Mouse (Mus musculus) midbrain, postnatal 0 days (tissue): Measurements from ENCODE around the gene Gipc3. TPM values are rescaled to one million over a fixed set of nuclear protein-coding genes. Genes with fewer than 3 reads are reported as not detected.

Experiments
- ATAC-seq: fragments of 200-750 bp; cut with Nextera tagmentation; 2 replicates; pipeline ENCODE4 v1.8.0; 2017; ENCODE audit warnings: moderate number of reproducible peaks, mild to moderate bottlenecking, moderate TSS enrichment, moderate library complexity; ENCODE audit not compliant: low FRiP score
- DNase-seq: peaks from one replicate; pipeline ENCODE4 v3.0.0-alpha.2; 2015; ENCODE audit warnings: low spot score
- H3K27ac ChIP-seq: fragments of 300-500 bp; sonication (generic); 2 replicates; pipeline ENCODE4 v1.5.1; 2014; ENCODE audit warnings: low read depth, mild to moderate bottlenecking, low read length, mixed read lengths
- H3K27me3 ChIP-seq: fragments of 300-500 bp; sonication (generic); 2 replicates; pipeline ENCODE4 v1.6.1; 2014; ENCODE audit warnings: low read length, control low read depth, mixed read lengths; ENCODE audit not compliant: insufficient read depth
- H3K36me3 ChIP-seq: fragments of 300-500 bp; sonication (generic); 2 replicates; pipeline ENCODE4 v1.6.1; 2014; ENCODE audit warnings: low read length, control low read depth, mixed read lengths; ENCODE audit not compliant: insufficient read depth
- H3K4me1 ChIP-seq: fragments of 300-500 bp; sonication (generic); 2 replicates; pipeline ENCODE4 v1.6.1; 2014; ENCODE audit warnings: mild to moderate bottlenecking, control low read depth, antibody characterized with exemption, low read length, mixed read lengths; ENCODE audit not compliant: insufficient read depth
- H3K4me2 ChIP-seq: fragments of 300-500 bp; sonication (generic); 2 replicates; pipeline ENCODE4 v1.6.1; 2014; ENCODE audit warnings: low read depth, mild to moderate bottlenecking, low read length, mixed read lengths; ENCODE audit not compliant: poor library complexity, severe bottlenecking
- H3K4me3 ChIP-seq: fragments of 300-500 bp; sonication (generic); 2 replicates; pipeline ENCODE4 v1.5.1; 2014; ENCODE audit warnings: low read depth, mild to moderate bottlenecking, low read length, moderate library complexity
- H3K9ac ChIP-seq: fragments of 300-500 bp; sonication (generic); replicated peaks from 2 replicates; pipeline ENCODE4 v1.6.1; 2014; ENCODE audit warnings: mild to moderate bottlenecking, low read length, moderate library complexity, mixed read lengths; ENCODE audit not compliant: poor library complexity, severe bottlenecking
- H3K9me3 ChIP-seq: fragments of 300-500 bp; sonication (generic); 2 replicates; pipeline ENCODE4 v1.6.1; 2016; ENCODE audit warnings: low read length, control low read depth
- CTCF ChIP-seq: IDR thresholded peaks from 2 replicates; pipeline ENCODE4 v1.5.1; 2016; ENCODE audit warnings: antibody characterized with exemption, mild to moderate bottlenecking
- WGBS: fragments of 180-500 bp; shearing (Covaris S2); extraction: QIAGEN DNeasy Blood & Tissue Kit; methylation state at CpG from one replicate; pipeline ENCODE4 v1.1.7; 2014; 5-methylcytosine and 5-hydroxymethylcytosine counted together
- polyA plus RNA-seq: library from polyadenylated mRNA; unstranded; fragments of >200 nt; fragmentation: Nextera tagmentation; extraction: Ambion mirVana; gene quantifications from 2 replicates; pipeline ENCODE4 v1.2.1, GENCODE M21; 2015
- total RNA-seq: library from RNA; depleted of rRNA; stranded (reverse); fragments of >200 nt; gene quantifications from 2 replicates; pipeline ENCODE4 v1.2.3, GENCODE M21; 2014

Gipc3 gene
- total and polyA plus RNA-seq, 2 experiments from 2014 or later = 0.16 TPM; not detected in 1

- Histone ChIP-seq H3K9ac (no peak overlapping the region), H3K27ac (no peak overlapping the region), H3K4me1 (0 out of 2 replicates have a peak, but pooled peaks cover 3% of the 10 kb centered on the region), H3K36me3 (peaks cover 60% of the 10 kb centered on the region), H3K27me3 (no peaks in the 10 kb centered on the region), H3K4me3 (no peak overlapping the region), H3K9me3 (no peaks in the 10 kb centered on the region), H3K4me2 (peak overlapping the region; percentile 4; the same call in 1 of the 2 replicates)
- DNase-seq (no peak), ATAC-seq (no peak)
- WGBS = 42% methylated on average over 16 of the region's 16 CpGs
- TF ChIP-seq CTCF = peak; percentile 62
Observed at GRCm38 (mm10) chr10:81316338-81317060, 26.6 kb downstream of the Gipc3 start.

- ATAC-seq (no peak), DNase-seq (no peak)
- peaks cover 69% of the 10 kb centered on the region for H3K36me3 ChIP-seq
- H3K27me3 ChIP-seq = no peaks in the 10 kb centered on the region
- 93% methylated on average over 16 of the region's 16 CpGs for WGBS
- no peak overlapping the region for H3K4me3 ChIP-seq
- H3K4me2 ChIP-seq = no peak overlapping the region
- H3K27ac ChIP-seq = no peak overlapping the region
- H3K9me3 ChIP-seq = no peaks in the 10 kb centered on the region
- H3K9ac ChIP-seq = no peak overlapping the region
- 0 out of 2 replicates have a peak, but pooled peaks cover 3% of the 10 kb centered on the region for H3K4me1 ChIP-seq
- no peak for TF ChIP-seq CTCF
Observed at GRCm38 (mm10) chr10:81315587-81315986, 27.5 kb downstream of the Gipc3 start.

- H3K36me3 ChIP-seq = peaks cover 83% of the 10 kb centered on the region
- no peaks in the 10 kb centered on the region for H3K9me3 ChIP-seq
- no peak overlapping the region for H3K4me2 ChIP-seq
- no peak for DNase-seq
- no peaks in the 10 kb centered on the region for H3K27me3 ChIP-seq
- H3K9ac ChIP-seq = no peak overlapping the region
- no peak for ATAC-seq
- 0 out of 2 replicates have a peak, but pooled peaks cover 2% of the 10 kb centered on the region for H3K4me1 ChIP-seq
- no peak overlapping the region for H3K27ac ChIP-seq
- no peak overlapping the region for H3K4me3 ChIP-seq
- WGBS = 81% methylated on average over 7 of the region's 7 CpGs
- TF ChIP-seq CTCF = no peak
Observed at GRCm38 (mm10) chr10:81314201-81314600, 28.9 kb downstream of the Gipc3 start.

- no peaks in the 10 kb centered on the region for H3K9me3 ChIP-seq
- no peaks in the 10 kb centered on the region for H3K4me1 ChIP-seq
- no peaks in the 10 kb centered on the region for H3K27me3 ChIP-seq
- H3K36me3 ChIP-seq = peaks cover 86% of the 10 kb centered on the region
- ATAC-seq (no peak), DNase-seq (no peak)
- no peak overlapping the region for H3K4me2 ChIP-seq
- 89% methylated on average over 13 of the region's 13 CpGs for WGBS
- no peak overlapping the region for H3K27ac ChIP-seq
- no peak overlapping the region for H3K4me3 ChIP-seq
- H3K9ac ChIP-seq = no peak overlapping the region
- no peak for TF ChIP-seq CTCF
Observed at GRCm38 (mm10) chr10:81313581-81313980, 29.5 kb downstream of the Gipc3 start.

GRCm38 (mm10) chr10:81309571-81309970, 33.5 kb downstream of the Gipc3 start:
- 93% methylated on average over 5 of the region's 5 CpGs for WGBS
- Histone ChIP-seq H3K4me1 (no peaks in the 10 kb centered on the region), H3K27ac (no peak overlapping the region), H3K9ac (no peak overlapping the region), H3K4me2 (no peak overlapping the region), H3K27me3 (no peaks in the 10 kb centered on the region), H3K9me3 (no peaks in the 10 kb centered on the region), H3K4me3 (no peak overlapping the region), H3K36me3 (peaks cover 83% of the 10 kb centered on the region)
- ATAC-seq = no peak
- no peak for TF ChIP-seq CTCF
- no peak for DNase-seq

GRCm38 (mm10) chr10:81306837-81307682, 36.0 kb downstream of the Gipc3 start:
- ATAC-seq = no peak
- Histone ChIP-seq H3K36me3 (peaks cover 58% of the 10 kb centered on the region), H3K9me3 (no peaks in the 10 kb centered on the region), H3K27me3 (no peaks in the 10 kb centered on the region), H3K27ac (no peak overlapping the region), H3K9ac (no peak overlapping the region), H3K4me2 (no peak overlapping the region), H3K4me3 (no peak overlapping the region), H3K4me1 (no peaks in the 10 kb centered on the region)
- 95% methylated on average over 21 of the region's 21 CpGs for WGBS
- TF ChIP-seq CTCF = no peak
- DNase-seq = no peak
